Mouse (Mus musculus): ENCODE results near the gene Hist1h2bf.

Gene Hist1h2bf

DNA sequence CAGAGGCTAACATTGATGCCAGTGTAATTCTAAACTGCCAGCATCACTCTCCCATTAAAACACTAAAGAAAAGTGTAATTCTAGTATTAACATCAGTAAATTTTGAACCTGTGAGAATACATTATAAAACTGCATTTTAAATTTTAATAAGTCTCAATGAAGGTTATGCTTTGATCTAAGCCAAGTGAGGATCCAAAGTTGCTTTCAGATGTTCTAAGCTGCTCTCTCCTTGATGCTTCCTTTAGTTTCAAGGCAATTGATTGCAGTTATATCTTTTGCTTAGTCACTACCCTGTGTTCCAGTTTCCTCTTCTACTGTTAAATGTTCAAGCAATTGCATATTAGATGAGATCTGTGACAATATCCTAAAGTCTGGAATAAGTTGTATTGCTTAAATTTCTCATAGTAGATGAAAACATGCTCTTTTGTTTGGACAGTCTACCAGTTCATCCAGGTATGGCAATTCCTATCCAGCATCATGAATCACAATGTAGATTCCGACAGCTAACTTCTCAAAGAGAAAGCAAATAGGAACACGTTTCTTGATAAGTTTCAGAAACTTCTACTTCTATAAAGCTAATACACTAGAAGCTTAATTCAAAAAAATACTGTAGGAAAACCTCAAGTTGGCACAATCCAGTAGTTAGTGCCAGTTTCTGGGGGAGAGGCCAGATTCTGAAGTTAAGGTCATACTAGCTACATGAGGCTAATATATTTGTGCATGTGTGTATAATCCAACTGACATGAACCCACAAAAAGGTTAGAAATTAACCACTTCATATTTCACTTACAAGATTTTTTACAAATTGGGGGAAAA, 1.6 kb downstream of the Hist1h2bf start:
- in situ Hi-C loops (cut with MboI, MseI) = loop anchor here (5.0 to 25.0 kb wide), 5 partner anchors 110 to 1855 kb away; partner anchors contain the start of genes Hist1h2ac (in 1 of the 2), Hist1h2ah (in 1 of the 2), Hist1h2ai (in 1 of the 2) and Hist1h2ao (in 1 of the 2)

DNA sequence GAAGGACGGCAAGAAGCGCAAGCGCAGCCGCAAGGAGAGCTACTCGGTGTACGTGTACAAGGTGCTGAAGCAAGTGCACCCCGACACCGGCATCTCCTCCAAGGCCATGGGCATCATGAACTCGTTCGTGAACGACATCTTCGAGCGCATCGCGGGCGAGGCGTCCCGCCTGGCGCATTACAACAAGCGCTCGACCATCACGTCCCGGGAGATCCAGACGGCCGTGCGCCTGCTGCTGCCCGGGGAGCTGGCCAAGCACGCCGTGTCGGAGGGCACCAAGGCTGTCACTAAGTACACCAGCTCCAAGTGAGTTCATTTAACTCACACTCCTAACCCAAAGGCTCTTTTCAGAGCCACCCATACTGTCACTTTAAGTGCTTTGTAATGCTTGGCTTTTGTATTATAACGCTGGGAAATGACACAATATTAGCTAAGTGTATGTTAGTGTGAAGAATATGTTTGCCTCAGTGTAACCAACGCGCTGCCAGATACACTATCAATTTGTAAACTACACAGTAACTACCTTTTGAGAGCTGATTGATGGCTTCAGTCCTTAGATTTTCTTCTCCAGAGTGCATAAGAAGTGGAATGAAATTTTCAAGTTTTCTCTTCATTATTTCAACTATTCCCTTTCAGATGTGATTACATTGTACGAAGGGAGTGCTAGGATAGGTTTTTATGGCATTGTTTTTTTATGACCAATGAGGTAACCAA, 2.3 kb downstream of the Hist1h2bf start:
- in situ Hi-C loops (cut with MboI, MseI) = loop anchor here (5.0 to 25.0 kb wide), 5 partner anchors 111 to 1854 kb away; partner anchors contain the start of genes Hist1h2ac (in 1 of the 2), Hist1h2ah (in 1 of the 2), Hist1h2ai (in 1 of the 2) and Hist1h2ao (in 1 of the 2)

DNA sequence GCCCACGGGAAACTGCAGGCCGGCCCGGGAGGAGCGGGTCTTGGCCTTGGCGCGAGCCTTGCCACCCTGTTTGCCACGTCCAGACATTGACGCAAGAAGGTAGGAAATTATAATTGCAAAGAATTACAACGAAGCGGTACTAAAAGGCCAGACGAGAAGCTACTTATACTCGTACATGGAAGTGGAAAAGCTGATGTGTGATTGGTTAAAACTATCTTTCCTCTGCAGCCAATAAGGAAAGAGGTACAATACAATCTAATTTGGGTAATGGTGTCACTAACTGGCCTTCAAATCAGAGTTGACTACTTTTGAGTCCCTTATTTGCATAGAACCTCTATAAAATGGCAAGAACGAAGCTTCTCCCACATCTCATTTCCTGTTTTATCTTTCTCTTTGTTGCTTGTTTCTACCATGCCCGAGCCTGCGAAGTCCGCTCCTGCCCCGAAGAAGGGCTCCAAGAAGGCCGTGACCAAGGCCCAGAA, 2.9 kb downstream of the Hist1h2bf start, which contains the start of the genes Hist1h2ae and Hist1h2bg:
Hist1h2ae (minus strand) TSS at position 199 of the 482 bp plus-strand sequence.
Hist1h2bg (plus strand) TSS at position 375 of the 482 bp plus-strand sequence.
- in situ Hi-C loops (cut with MboI, MseI) = loop anchor here (5.0 to 25.0 kb wide), 5 partner anchors 111 to 1854 kb away; partner anchors contain the start of genes Hist1h2ac (in 1 of the 2), Hist1h2ah (in 1 of the 2), Hist1h2ai (in 1 of the 2) and Hist1h2ao (in 1 of the 2)

DNA sequence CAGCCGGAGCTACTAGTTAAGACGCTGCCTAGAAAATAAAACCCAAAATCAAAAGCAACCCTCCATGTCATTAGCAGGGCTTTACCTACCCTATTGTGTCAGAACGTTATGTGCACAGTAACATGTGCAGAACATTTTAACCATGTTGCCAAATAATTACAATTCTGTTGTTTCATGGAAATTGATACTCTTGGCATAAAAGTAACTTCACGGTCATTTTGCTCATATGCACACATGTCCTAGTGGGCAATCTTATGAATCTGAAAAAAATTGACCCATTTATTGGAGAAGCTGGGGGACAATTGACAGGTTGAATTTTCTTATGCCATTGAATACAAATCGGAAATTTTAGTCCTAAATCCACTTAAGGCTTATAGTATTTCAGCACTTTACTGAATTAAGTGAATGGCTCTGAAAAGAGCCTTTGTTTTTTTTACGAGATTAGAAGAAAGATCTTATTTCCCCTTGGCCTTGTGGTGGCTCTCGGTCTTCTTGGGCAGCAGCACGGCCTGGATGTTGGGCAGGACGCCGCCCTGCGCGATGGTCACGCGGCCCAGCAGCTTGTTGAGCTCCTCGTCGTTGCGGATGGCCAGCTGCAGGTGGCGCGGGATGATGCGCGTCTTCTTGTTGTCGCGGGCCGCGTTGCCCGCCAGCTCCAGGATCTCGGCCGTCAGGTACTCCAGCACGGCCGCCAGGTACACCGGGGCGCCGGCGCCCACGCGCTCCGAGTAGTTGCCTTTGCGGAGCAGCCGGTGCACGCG, 3.6 kb downstream of the Hist1h2bf start:
- in situ Hi-C loops (cut with MboI, MseI) = loop anchor here (5.0 to 25.0 kb wide), 5 partner anchors 112 to 1853 kb away; partner anchors contain the start of genes Hist1h2ac (in 1 of the 2), Hist1h2ah (in 1 of the 2), Hist1h2ai (in 1 of the 2) and Hist1h2ao (in 1 of the 2)

DNA sequence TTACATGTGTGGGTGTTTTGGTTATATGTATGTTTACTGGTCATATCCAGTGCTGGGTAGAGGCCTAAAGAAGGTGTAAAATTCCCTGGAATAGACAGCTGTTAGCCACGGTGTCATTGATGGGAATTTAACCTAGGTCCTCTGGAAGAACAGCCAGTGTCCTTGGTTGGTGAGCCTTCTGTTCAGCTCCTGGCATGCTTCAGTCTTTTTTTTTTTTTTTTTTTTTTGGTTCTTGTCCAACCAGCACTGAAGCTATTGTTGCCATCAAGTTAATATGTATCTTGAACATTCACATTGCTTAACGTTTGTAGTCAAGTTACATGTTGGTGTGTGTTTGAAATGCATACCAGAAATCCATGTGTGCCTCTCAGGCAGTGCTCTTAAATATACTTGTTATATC, 9.5 kb downstream of the Hist1h2bf start:
- in situ Hi-C loops (cut with MboI, MseI) = loop anchor here in 1 of 2 experiments (25.0 kb wide), 1 partner anchor 1752 kb away; the partner anchor contains the start of genes Hist1h2ao, Hist1h2bq and Hist1h4m

DNA sequence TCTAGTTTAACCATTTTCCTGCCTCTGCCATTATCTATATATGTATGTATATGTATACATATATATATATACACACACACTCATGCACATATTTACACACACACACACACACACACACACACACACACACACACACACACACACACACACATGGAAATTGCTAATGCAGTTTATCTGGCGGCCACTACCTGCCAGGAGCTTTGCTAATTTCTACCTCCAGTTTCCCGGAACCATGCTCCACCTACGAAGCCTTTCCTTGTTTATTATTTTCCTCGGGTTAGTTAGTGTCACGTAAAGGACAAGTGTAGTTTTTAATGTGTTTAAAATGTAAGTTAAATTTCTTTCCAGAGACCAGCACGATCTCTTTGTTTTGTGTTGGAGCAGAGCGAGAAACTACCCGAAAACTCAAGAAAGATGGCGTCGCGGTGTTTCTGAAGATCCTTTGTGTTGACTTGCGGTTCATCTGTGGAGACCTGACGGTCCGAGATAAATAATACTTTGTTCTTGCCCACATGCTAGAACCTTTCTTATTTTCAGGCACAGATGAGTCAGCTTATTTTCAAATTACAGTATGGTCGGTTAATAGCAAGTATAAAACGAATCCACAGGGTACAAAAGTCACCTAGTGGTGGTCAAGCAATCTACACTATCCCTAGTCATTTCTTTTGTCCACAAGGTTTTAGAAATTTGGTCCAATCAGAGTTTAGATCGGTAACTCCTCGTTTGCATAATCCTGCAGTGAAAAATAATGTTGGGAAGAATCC, 11.1 kb downstream of the Hist1h2bf start:
- in situ Hi-C loops (cut with MboI, MseI) = loop anchor here in 1 of 2 experiments (25.0 kb wide), 1 partner anchor 1751 kb away; the partner anchor contains the start of genes Hist1h2ao, Hist1h2bq and Hist1h4m

DNA sequence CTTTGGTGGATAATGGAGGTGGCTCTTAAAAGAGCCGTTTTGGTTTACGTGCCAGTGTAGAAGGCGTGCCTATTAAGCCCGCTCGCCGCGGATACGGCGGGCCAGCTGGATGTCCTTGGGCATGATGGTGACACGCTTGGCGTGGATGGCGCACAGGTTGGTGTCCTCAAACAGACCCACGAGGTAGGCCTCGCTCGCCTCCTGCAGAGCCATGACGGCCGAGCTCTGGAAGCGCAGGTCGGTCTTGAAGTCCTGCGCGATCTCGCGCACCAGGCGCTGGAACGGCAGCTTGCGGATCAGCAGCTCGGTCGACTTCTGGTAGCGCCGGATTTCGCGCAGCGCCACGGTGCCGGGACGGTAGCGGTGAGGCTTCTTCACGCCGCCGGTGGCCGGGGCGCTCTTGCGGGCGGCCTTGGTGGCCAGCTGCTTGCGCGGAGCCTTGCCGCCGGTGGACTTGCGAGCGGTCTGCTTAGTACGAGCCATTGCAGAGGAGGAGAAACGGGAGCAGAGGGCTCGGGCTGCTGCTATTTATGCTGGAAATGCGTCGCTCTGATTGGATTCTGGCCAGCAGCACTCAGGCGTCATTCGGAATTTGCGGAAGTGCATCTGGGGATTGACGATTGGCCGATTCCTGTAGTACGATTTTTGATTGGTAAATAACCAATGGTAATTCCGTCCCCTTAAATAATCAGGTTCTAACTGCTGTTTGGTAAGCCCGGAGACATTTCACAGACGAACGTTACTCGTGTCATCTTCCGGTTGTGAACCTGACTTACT, 11.9 kb downstream of the Hist1h2bf start, which contains the start of gene Hist1h3e:
Hist1h3e (minus strand) TSS at position 487 of the 777 bp plus-strand sequence.
- in situ Hi-C loops (cut with MboI, MseI) = loop anchor here in 1 of 2 experiments (25.0 kb wide), 1 partner anchor 1750 kb away; the partner anchor contains the start of genes Hist1h2ao, Hist1h2bq and Hist1h4m

DNA sequence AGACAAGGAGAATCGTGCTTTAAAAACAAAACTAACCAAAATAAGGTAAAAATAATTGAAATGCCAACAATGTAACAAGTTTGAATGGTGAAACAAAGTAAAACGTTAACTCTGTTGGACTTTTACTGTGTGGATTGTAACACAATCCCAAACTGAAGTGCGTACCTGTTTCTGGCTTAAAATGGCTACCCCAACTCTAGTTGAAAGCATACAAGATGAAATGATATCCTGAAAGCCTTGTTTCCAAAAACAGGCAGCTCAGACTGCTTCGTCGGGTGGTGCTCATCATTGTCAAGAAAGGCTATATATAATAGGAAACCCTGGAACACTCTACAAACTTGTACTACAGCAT, 12.5 kb downstream of the Hist1h2bf start:
- in situ Hi-C loops (cut with MboI, MseI) = loop anchor here in 1 of 2 experiments (25.0 kb wide), 1 partner anchor 1749 kb away; the partner anchor contains the start of genes Hist1h2ao, Hist1h2bq and Hist1h4m

DNA sequence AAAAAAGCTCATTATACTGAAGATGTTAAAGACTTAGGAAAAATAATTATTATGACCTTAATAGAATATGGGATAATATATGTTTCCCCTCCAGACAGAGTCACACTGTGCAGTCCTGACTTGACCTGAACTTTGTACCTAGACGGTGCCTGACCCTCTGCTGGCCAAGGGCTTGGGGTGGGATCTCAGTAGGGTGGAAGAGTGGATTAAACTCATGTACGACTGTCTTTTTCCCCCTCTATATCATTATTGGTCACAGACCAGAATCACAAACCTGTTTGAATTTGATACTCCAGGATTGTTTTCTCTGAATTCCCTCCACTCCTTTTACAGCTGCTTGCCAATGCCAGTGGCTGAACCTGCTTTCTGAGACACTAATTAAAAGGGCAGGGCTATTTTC, 13.3 kb downstream of the Hist1h2bf start:
- in situ Hi-C loops (cut with MboI, MseI) = loop anchor here in 1 of 2 experiments (25.0 kb wide), 1 partner anchor 1748 kb away; the partner anchor contains the start of genes Hist1h2ao, Hist1h2bq and Hist1h4m

DNA sequence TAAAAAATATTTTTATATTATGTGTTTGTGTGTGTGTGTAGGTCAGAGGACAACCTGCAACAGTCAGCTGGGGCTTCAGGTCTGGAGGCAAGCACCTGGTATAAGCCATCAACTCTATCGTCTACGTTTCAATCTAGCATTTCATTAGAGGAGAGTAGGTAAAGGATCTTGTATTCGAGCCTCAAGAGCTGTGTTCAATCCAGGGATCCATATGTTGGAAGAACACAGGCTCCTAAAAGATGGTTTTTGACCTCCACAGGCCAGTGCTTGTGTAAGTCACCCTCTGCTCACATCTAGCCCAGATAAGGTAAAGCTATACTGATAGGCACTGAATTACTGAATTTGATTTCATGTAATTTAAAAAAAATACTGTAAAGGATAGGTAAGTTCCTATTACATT, 17.1 kb downstream of the Hist1h2bf start:
- in situ Hi-C loops (cut with MboI, MseI) = loop anchor here (10.0 to 25.0 kb wide), 2 partner anchors 1512 to 1745 kb away; partner anchors contain the start of genes Hist1h2ag (in 1 of the 2), Hist1h2ao (in 1 of the 2), Hist1h2bj (in 1 of the 2) and Hist1h2bq (in 1 of the 2)

DNA sequence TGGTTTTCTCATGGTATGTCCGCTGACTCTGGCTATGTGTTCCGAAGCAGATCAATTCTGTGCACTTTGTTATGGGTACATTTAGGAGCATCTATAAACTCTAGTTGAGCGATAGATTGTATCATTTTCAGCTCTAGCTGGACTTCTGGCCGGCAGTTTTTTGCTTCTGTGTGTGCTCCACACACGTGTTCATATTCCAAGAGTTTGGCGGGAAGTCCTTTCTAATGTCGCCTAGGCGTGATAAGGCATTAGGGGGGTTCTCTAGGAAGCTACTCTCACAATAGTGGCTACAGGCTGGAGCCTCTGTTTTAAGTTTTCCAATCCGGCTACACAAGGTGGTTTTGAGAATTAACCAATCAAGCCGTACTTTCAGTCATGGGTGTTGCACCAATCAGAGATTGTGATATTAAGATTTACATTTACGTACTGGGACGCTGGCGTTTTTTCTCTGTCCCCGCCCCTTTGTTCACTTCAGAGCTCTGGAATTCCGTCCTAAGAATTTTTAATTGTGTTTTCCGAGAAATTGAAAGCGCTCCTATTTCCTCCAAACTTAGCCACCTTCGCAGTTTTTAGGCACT, 18.1 kb downstream of the Hist1h2bf start:
- in situ Hi-C loops (cut with MboI, MseI) = loop anchor here (10.0 to 25.0 kb wide), 2 partner anchors 1511 to 1744 kb away; partner anchors contain the start of genes Hist1h2ag (in 1 of the 2), Hist1h2ao (in 1 of the 2), Hist1h2bj (in 1 of the 2) and Hist1h2bq (in 1 of the 2)

DNA sequence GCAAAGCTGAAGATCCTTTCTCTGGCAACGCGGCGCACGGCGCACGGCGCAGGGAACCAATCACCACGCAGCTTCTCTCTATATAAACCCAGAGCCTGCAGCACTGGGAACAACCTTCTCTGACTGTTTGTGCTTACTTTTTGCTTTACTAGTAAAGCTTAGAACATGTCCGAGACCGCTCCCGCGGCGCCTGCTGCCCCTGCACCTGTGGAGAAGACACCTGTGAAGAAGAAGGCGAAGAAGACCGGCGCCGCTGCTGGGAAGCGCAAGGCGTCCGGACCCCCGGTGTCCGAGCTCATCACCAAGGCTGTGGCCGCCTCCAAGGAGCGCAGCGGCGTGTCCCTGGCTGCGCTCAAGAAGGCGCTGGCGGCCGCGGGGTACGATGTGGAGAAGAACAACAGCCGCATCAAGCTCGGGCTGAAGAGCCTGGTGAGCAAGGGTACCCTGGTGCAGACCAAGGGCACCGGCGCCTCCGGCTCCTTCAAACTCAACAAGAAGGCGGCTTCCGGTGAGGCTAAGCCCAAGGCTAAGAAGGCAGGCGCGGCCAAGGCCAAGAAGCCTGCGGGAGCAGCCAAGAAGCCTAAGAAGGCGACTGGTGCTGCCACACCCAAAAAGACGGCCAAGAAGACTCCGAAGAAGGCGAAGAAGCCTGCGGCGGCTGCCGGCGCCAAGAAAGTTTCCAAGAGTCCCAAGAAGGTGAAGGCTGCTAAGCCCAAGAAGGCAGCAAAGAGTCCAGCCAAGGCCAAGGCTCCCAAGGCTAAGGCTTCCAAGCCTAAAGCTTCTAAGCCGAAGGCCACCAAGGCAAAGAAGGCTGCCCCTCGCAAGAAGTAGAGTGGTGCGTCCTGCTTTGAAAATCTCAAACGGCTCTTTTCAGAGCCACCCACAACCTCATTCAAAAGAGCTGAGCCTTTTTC, 18.8 kb downstream of the Hist1h2bf start:
- in situ Hi-C loops (cut with MboI, MseI) = loop anchor here (10.0 to 25.0 kb wide), 2 partner anchors 1510 to 1743 kb away; partner anchors contain the start of genes Hist1h2ag (in 1 of the 2), Hist1h2ao (in 1 of the 2), Hist1h2bj (in 1 of the 2) and Hist1h2bq (in 1 of the 2)

DNA sequence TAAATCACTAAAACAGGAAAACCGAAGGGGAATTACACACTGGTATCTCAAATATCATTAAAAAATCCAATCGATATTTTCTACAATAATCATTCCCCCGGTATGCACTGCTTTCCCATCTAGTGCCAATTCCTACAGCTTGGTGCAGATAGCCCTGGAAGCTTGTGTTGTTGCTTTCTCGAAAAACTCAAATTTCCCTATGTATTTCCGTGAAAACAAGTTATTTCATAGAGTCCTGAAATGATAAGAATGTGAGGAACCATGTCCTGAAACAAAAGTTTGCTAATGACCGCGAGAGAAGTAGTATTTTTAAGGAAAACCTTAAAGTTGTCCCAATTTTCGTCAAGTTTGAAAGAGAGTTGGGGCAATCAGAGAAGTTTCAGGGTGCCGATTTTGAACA, 19.6 kb downstream of the Hist1h2bf start:
- in situ Hi-C loops (cut with MboI, MseI) = loop anchor here (10.0 to 25.0 kb wide), 2 partner anchors 1510 to 1742 kb away; partner anchors contain the start of genes Hist1h2ag (in 1 of the 2), Hist1h2ao (in 1 of the 2), Hist1h2bj (in 1 of the 2) and Hist1h2bq (in 1 of the 2)

DNA sequence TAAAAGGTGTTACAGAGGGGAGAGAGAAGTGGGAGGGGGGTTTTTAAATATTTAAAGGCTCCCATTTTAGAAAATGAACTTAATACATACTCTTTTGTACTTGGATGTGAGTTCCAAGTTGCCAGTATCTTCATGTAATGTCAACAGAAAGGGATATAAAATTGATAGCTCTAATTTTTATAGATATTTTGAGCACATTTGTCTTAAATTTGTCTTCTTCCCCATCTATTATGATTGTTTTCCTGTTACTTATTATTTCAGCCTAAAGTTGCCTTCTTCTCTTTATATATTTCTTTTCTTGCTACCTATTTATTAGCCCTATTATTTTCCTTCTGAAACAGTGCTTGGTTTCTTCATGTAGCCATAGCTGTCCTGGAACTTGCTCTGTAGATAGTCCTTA, 21.0 kb downstream of the Hist1h2bf start, which contains the start of gene Hist1h1d:
Hist1h1d (plus strand) TSS at position 301 of the 400 bp plus-strand sequence.
- in situ Hi-C loops (cut with MboI, MseI) = loop anchor here (10.0 to 25.0 kb wide), 2 partner anchors 1508 to 1741 kb away; partner anchors contain the start of genes Hist1h2ag (in 1 of the 2), Hist1h2ao (in 1 of the 2), Hist1h2bj (in 1 of the 2) and Hist1h2bq (in 1 of the 2)

Data from T-helper 17 cell (primary cell).